Mouse (Mus musculus): ENCODE data around the gene Dph3. TPM values are rescaled to one million over a fixed set of nuclear protein-coding genes. Genes with fewer than 3 reads are reported as not detected.
"Not testable (repeated sequence)": the region's sequence is repeated elsewhere in the genome, so short reads cannot be mapped to it uniquely, and the experiment has no call there.

Gene Dph3
- polyA plus RNA-seq (2015; fragmentation: Nextera tagmentation; extraction: Ambion mirVana): 91.0 and 92.2 TPM in 2 replicates

- Histone ChIP-seq H3K4me3 (replicated peaks) (peak within 1 kb of the TSS; percentile 79), H3K27me3 (replicated peaks) (no peaks in the 10 kb centered on the region), H3K4me1 (peaks cover 6% of the 10 kb centered on the region; the same call in 1 of the 2 replicates), H3K36me3 (peaks cover 20% of the 10 kb centered on the region), H3K27ac (peak within 1 kb of the TSS; percentile 92), H3K9me3 (no peaks in the 10 kb centered on the region), H3K4me2 (peak within 1 kb of the TSS; percentile 69), H3K9ac (peak within 1 kb of the TSS; percentile 64)
- ATAC-seq (ENCODE audit: insufficient read depth, low FRiP score, low read depth): peak; percentile 96
- under 1% methylated on average over 43 of the region's 43 CpGs for WGBS
Observed at GRCm38 (mm10) chr14:32085486-32086201, at the start of gene Dph3. Gene Dph3, minus strand, starts transcription at chr14:32085729.

- Histone ChIP-seq H3K36me3 (no peaks in the 10 kb centered on the region), H3K27me3 (replicated peaks) (no peaks in the 10 kb centered on the region), H3K4me1 (peaks cover 4% of the 10 kb centered on the region; the same call in 1 of the 2 replicates), H3K4me2 (no peak overlapping the region), H3K4me3 (replicated peaks) (no peak overlapping the region), H3K9ac (no peak overlapping the region), H3K27ac (no peak overlapping the region), H3K9me3 (no peaks in the 10 kb centered on the region)
- 24% methylated on average over 2 of the region's 2 CpGs for WGBS
- no peak for ATAC-seq (ENCODE audit: insufficient read depth, low FRiP score, low read depth)
Observed at GRCm38 (mm10) chr14:32134293-32134692, 48.8 kb upstream of the Dph3 start.

GRCm38 (mm10) chr14:32131836-32132235 lies 46.3 kb upstream of the Dph3 start:
- no peak overlapping the region for H3K9ac ChIP-seq

GRCm38 (mm10) chr14:32128409-32128808 lies 42.9 kb upstream of the Dph3 start:
- Histone ChIP-seq H3K4me2 (no peak overlapping the region), H3K4me1 (no peaks in the 10 kb centered on the region), H3K27me3 (replicated peaks) (no peaks in the 10 kb centered on the region), H3K4me3 (replicated peaks) (no peak overlapping the region), H3K27ac (no peak overlapping the region), H3K9me3 (no peaks in the 10 kb centered on the region), H3K36me3 (no peaks in the 10 kb centered on the region), H3K9ac (no peak overlapping the region)
- whole genome bisulfite sequencing: 69% methylated on average over 5 of the region's 5 CpGs
- no peak for ATAC-seq (ENCODE audit: insufficient read depth, low FRiP score, low read depth)

More at GRCm38 (mm10) chr14:32131836-32132235, 46.3 kb upstream of the Dph3 start:
- ATAC-seq (ENCODE audit: insufficient read depth, low FRiP score, low read depth): no peak; the same call in 1 of the 2 replicates
- H3K4me3 ChIP-seq (replicated peaks): no peak overlapping the region
- H3K27me3 ChIP-seq (replicated peaks): no peaks in the 10 kb centered on the region
- H3K9me3 ChIP-seq: no peaks in the 10 kb centered on the region
- no peaks in the 10 kb centered on the region for H3K36me3 ChIP-seq
- H3K4me1 ChIP-seq: peaks cover 4% of the 10 kb centered on the region; the same call in 1 of the 2 replicates
- no peak overlapping the region for H3K27ac ChIP-seq
- WGBS: 41% methylated on average over 4 of the region's 4 CpGs
- H3K4me2 ChIP-seq: no peak overlapping the region

- not testable (repeated sequence) for H3K27me3 ChIP-seq (replicated peaks); H3K9ac ChIP-seq; H3K4me2 ChIP-seq; H3K27ac ChIP-seq; H3K9me3 ChIP-seq; H3K36me3 ChIP-seq; ATAC-seq (ENCODE audit: insufficient read depth, low FRiP score, low read depth); H3K4me1 ChIP-seq; H3K4me3 ChIP-seq (replicated peaks)
- 82% methylated on average over 5 of the region's 5 CpGs for WGBS
Observed at GRCm38 (mm10) chr14:32125256-32125655, 39.7 kb upstream of the Dph3 start.

GRCm38 (mm10) chr14:32124261-32124660 lies 38.7 kb upstream of the Dph3 start:
- no peak overlapping the region for H3K4me2 ChIP-seq
- H3K4me3 ChIP-seq (replicated peaks): no peak overlapping the region
- H3K4me1 ChIP-seq: no peaks in the 10 kb centered on the region
- H3K36me3 ChIP-seq: no peaks in the 10 kb centered on the region
- 58% methylated on average over 3 of the region's 3 CpGs for WGBS
- no peak overlapping the region for H3K27ac ChIP-seq
- H3K27me3 ChIP-seq (replicated peaks): no peaks in the 10 kb centered on the region
- ATAC-seq (ENCODE audit: insufficient read depth, low FRiP score, low read depth): no peak
- no peak overlapping the region for H3K9ac ChIP-seq
- H3K9me3 ChIP-seq: no peaks in the 10 kb centered on the region

- Histone ChIP-seq H3K27me3 (replicated peaks) (no peaks in the 10 kb centered on the region), H3K4me3 (replicated peaks) (no peak overlapping the region), H3K4me2 (no peak overlapping the region), H3K4me1 (no peaks in the 10 kb centered on the region), H3K36me3 (no peaks in the 10 kb centered on the region), H3K9me3 (no peaks in the 10 kb centered on the region), H3K27ac (no peak overlapping the region), H3K9ac (no peak overlapping the region)
- WGBS: 58% methylated on average over 2 of the region's 2 CpGs
- ATAC-seq (ENCODE audit: insufficient read depth, low FRiP score, low read depth): no peak
Observed at GRCm38 (mm10) chr14:32121920-32122315, 36.4 kb upstream of the Dph3 start.

- no peak overlapping the region for H3K4me3 ChIP-seq (replicated peaks)
- H3K27me3 ChIP-seq (replicated peaks): no peaks in the 10 kb centered on the region
- H3K4me2 ChIP-seq: no peak overlapping the region
- no peak for ATAC-seq (ENCODE audit: insufficient read depth, low FRiP score, low read depth)
- H3K27ac ChIP-seq: no peak overlapping the region
- H3K4me1 ChIP-seq: no peaks in the 10 kb centered on the region
- no peak overlapping the region for H3K9ac ChIP-seq
- no peaks in the 10 kb centered on the region for H3K9me3 ChIP-seq
- 69% methylated on average over 11 of the region's 11 CpGs for WGBS
- H3K36me3 ChIP-seq: no peaks in the 10 kb centered on the region
Observed at GRCm38 (mm10) chr14:32120940-32121919, 35.7 kb upstream of the Dph3 start.

GRCm38 (mm10) chr14:32112124-32112523 lies 26.6 kb upstream of the Dph3 start:
- H3K27me3 ChIP-seq (replicated peaks); H3K27ac ChIP-seq; H3K9me3 ChIP-seq; H3K4me1 ChIP-seq; H3K4me3 ChIP-seq (replicated peaks); H3K36me3 ChIP-seq; ATAC-seq (ENCODE audit: insufficient read depth, low FRiP score, low read depth); H3K9ac ChIP-seq; H3K4me2 ChIP-seq: not testable (repeated sequence)
- 91% methylated on average over 10 of the region's 10 CpGs for WGBS

- H3K4me1 ChIP-seq: no peaks in the 10 kb centered on the region
- H3K27ac ChIP-seq: no peak overlapping the region
- H3K36me3 ChIP-seq: no peaks in the 10 kb centered on the region
- no peak for ATAC-seq (ENCODE audit: insufficient read depth, low FRiP score, low read depth)
- H3K4me3 ChIP-seq (replicated peaks): no peak overlapping the region
- no peak overlapping the region for H3K9ac ChIP-seq
- H3K27me3 ChIP-seq (replicated peaks): no peaks in the 10 kb centered on the region
- no peaks in the 10 kb centered on the region for H3K9me3 ChIP-seq
- H3K4me2 ChIP-seq: no peak overlapping the region
- WGBS: 84% methylated on average over 4 of the region's 4 CpGs
Observed at GRCm38 (mm10) chr14:32106911-32107310, 21.4 kb upstream of the Dph3 start.

GRCm38 (mm10) chr14:32105663-32106062 lies 20.1 kb upstream of the Dph3 start:
- 47% methylated on average over 7 of the region's 7 CpGs for WGBS
- H3K4me3 ChIP-seq (replicated peaks): no peak overlapping the region
- no peaks in the 10 kb centered on the region for H3K9me3 ChIP-seq
- ATAC-seq (ENCODE audit: insufficient read depth, low FRiP score, low read depth): no peak
- H3K4me2 ChIP-seq: no peak overlapping the region
- no peaks in the 10 kb centered on the region for H3K4me1 ChIP-seq
- H3K27me3 ChIP-seq (replicated peaks): no peaks in the 10 kb centered on the region
- no peak overlapping the region for H3K27ac ChIP-seq
- H3K9ac ChIP-seq: no peak overlapping the region
- H3K36me3 ChIP-seq: 0 out of 2 replicates have a peak, but pooled peaks cover 4% of the 10 kb centered on the region

- WGBS: 82% methylated on average over 4 of the region's 4 CpGs
- no peaks in the 10 kb centered on the region for H3K27me3 ChIP-seq (replicated peaks)
- H3K9ac ChIP-seq: no peak overlapping the region
- ATAC-seq (ENCODE audit: insufficient read depth, low FRiP score, low read depth): no peak
- peaks cover 21% of the 10 kb centered on the region for H3K36me3 ChIP-seq
- no peak overlapping the region for H3K27ac ChIP-seq
- no peaks in the 10 kb centered on the region for H3K4me1 ChIP-seq
- no peak overlapping the region for H3K4me2 ChIP-seq
- no peaks in the 10 kb centered on the region for H3K9me3 ChIP-seq
- no peak overlapping the region for H3K4me3 ChIP-seq (replicated peaks)
Observed at GRCm38 (mm10) chr14:32103556-32103955, 18.0 kb upstream of the Dph3 start.
